Mouse (Mus musculus) liver, adult 2 months (tissue): ENCODE results near the gene Fam19a5. TPM values are rescaled to one million over a fixed set of nuclear protein-coding genes. Genes with fewer than 3 reads are reported as not detected.

Source experiments
- DNase-seq: peaks from one replicate; pipeline ENCODE4 v3.0.0-alpha.2; 2011; ENCODE audit warnings: low read depth, low spot score; ENCODE audit errors: extremely low read depth
- H3K27ac ChIP-seq: fragments of 200-500 bp; replicated peaks from 2 replicates; pipeline ENCODE4 v1.5.1; 2012; ENCODE audit warnings: low read depth, mild to moderate bottlenecking, control low read depth, inconsistent platforms, low read length; ENCODE audit not compliant: insufficient read depth
- H3K27me3 ChIP-seq: fragments of 200-500 bp; 2 replicates; pipeline ENCODE4 v1.6.1; 2012; ENCODE audit warnings: mild to moderate bottlenecking, moderate library complexity, low read length, inconsistent platforms; ENCODE audit not compliant: control insufficient read depth, insufficient read depth
- H3K36me3 ChIP-seq: fragments of 200-500 bp; 2 replicates; pipeline ENCODE4 v1.6.1; 2012; ENCODE audit warnings: low read length, inconsistent platforms; ENCODE audit not compliant: control insufficient read depth, insufficient read depth
- H3K4me1 ChIP-seq: fragments of 200-500 bp; 2 replicates; pipeline ENCODE4 v1.6.1; 2011; ENCODE audit warnings: low read length; ENCODE audit not compliant: control insufficient read depth, insufficient read depth
- H3K4me3 ChIP-seq: fragments of 200-500 bp; 2 replicates; pipeline ENCODE4 v1.5.1; 2011; ENCODE audit warnings: low read depth, mild to moderate bottlenecking, control low read depth, low read length, moderate library complexity; ENCODE audit not compliant: insufficient read depth
- H3K79me2 ChIP-seq: fragments of 200-500 bp; 2 replicates; pipeline ENCODE4 v1.6.1; 2012; ENCODE audit warnings: inconsistent platforms, mild to moderate bottlenecking, low read length, moderate library complexity; ENCODE audit not compliant: control insufficient read depth, insufficient read depth
- H3K9ac ChIP-seq: fragments of 200-500 bp; 2 replicates; pipeline ENCODE4 v1.6.1; 2012; ENCODE audit warnings: low read depth, mild to moderate bottlenecking, control low read depth, inconsistent platforms, low read length
- CTCF ChIP-seq: fragments of 200-500 bp; IDR thresholded peaks from 2 replicates; pipeline ENCODE4 v1.5.1; 2011; ENCODE audit warnings: low read depth, low read length, control low read depth
- POLR2A ChIP-seq: fragments of 200-500 bp; IDR thresholded peaks from 2 replicates; pipeline ENCODE4 v1.6.1; 2011; ENCODE audit warnings: low read length, control low read depth; ENCODE audit not compliant: insufficient read depth; ENCODE audit errors: extremely low read depth
- WGBS: fragments of 180-500 bp; shearing (Covaris S2); methylation state at CpG from one replicate; pipeline ENCODE4 v1.1.7; 2018; 5-methylcytosine and 5-hydroxymethylcytosine counted together
- polyA plus RNA-seq: library from polyadenylated mRNA; depleted of rRNA; stranded (reverse); fragments of >200 nt; gene quantifications from 2 replicates; pipeline ENCODE4 v1.2.3, GENCODE M21; 2012; rRNA removed
- total RNA-seq: library from RNA; depleted of rRNA; stranded (reverse); fragments of >200 nt; gene quantifications from 2 replicates; pipeline ENCODE4 v1.2.3, GENCODE M21; 2014; rRNA removed

Gene Fam19a5
- total RNA-seq (0.40 and 0.65 TPM in 2 replicates), polyA plus RNA-seq (0.28 and 1.2 TPM in 2 replicates)

DNA sequence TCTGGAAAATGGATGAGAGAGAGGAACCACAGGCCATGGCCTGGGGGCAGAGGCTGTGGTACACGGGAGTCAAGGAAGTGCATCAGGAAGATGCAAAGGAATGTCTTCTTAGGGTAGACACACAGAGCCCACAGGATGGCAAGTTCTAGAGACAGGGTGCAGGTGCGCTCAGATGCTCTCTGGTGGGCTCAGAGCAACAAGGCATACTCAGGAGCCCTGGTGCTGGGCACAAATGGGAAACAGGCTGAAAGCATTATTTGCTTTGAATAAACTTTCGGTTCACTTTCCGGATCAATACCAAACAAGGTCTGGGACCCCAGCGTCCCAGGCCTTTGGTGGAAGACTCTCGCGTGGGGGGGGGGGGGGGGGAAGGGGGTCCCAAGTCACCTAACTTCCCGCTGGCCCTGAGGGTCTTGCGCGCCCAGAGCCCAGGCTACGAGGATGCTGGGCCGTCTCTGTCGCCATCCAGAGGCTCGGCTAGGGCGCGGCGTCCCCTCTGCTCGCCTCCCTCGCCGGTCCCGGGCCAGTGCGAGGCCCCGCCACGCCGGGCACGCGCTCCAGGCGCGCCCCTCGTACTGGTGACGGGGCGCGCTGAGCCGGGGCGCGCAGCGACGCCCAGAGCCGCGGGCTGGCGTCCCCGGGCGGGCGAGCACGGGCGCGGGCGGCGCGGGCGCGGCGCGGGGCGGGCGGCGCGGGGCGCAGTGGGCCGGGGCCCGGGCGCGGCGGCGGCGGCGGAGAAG is at the start of gene Fam19a5:
TSS of gene Fam19a5 (plus strand) at position 701 of the 740 bp plus-strand sequence.
- Histone ChIP-seq H3K79me2 (no peaks in the 10 kb centered on the region), H3K4me3 (no peak within 1 kb of the TSS), H3K36me3 (no peaks in the 10 kb centered on the region), H3K4me1 (no peaks in the 10 kb centered on the region), H3K27me3 (peaks cover 12% of the 10 kb centered on the region; the same call in 1 of the 2 replicates), H3K9ac (no peak within 1 kb of the TSS), H3K27ac (no peak within 1 kb of the TSS)
- no peak for TF ChIP-seq CTCF
- no peak for TF ChIP-seq POLR2A
- no peak for DNase-seq
- WGBS, result 5% methylated on average over 54 of the region's 67 CpGs

DNA sequence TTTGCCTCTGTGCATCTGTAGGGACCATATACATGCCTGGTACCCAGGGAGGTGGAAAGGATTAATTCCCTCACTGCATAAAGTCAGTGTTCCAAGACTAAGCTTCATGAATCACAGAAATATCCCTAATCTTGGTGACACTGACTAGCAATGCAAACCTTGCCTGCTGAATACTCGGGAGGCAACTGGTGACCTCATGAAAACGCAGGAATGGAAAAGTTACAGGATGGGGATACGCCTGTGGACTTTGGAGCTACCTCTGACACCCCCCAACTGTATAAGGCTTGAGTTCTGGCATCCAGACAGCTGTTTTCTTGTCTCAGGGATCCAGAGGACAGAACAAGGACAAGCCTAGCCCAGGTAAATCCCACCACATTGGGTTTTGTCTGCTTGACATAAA is 42.4 kb upstream of the Fam19a5 start:
- Histone ChIP-seq H3K27ac (no peak overlapping the region), H3K36me3 (no peaks in the 10 kb centered on the region), H3K4me1 (no peaks in the 10 kb centered on the region), H3K9ac (no peak overlapping the region), H3K27me3 (no peaks in the 10 kb centered on the region), H3K79me2 (no peaks in the 10 kb centered on the region), H3K4me3 (no peak overlapping the region)
- TF ChIP-seq POLR2A, result no peak
- TF ChIP-seq CTCF, result no peak
- DNase-seq, result no peak
- 52% methylated on average over 3 of the region's 3 CpGs for WGBS

DNA sequence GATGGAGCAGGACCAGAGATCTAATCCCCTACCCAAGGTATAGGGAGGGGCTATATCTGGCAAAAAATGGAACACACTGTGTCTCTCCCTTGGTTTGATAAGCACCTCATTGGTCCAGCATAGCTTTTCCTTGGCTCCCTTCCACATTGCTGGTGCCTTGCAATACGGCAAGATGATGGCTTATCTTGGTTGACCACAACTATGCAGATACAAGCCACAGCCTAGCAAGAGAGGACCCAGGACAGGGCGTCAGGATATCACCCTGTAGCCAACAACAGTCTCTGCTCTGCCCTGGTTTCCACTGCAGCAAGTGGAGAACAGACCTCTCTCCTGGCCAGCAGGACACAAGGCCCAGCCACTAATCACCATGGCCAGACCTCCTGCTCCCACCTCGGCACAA is 36.8 kb upstream of the Fam19a5 start:
- Histone ChIP-seq H3K4me3 (no peak overlapping the region), H3K4me1 (no peaks in the 10 kb centered on the region), H3K9ac (no peak overlapping the region), H3K27me3 (0 out of 2 replicates have a peak, but pooled peaks cover 2% of the 10 kb centered on the region), H3K27ac (no peak overlapping the region), H3K79me2 (no peaks in the 10 kb centered on the region), H3K36me3 (no peaks in the 10 kb centered on the region)
- no peak for DNase-seq
- 58% methylated on average over 3 of the region's 3 CpGs for WGBS
- TF ChIP-seq CTCF (no peak), POLR2A (no peak)

DNA sequence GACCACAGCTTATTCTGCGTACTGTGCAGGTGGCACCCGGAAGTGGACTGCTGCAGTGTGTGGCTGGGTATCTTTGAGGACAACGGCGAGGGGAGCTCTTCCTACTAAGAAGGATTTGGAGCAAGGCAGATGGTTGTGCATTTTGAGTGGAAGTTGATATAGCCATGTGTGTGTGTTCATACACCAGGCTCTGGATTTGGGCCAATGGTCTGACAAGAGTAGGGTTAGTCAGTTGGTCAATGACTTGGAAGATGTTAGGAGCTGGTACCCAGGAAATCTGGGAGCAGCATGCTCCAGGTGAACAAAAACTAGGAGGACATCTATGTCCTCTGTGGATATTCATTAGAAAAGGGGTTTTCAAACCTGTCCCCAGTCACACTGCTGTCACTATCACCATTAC is 33.2 kb upstream of the Fam19a5 start:
- DNase-seq, result no peak
- H3K4me3 ChIP-seq, result no peak overlapping the region
- H3K79me2 ChIP-seq, result no peaks in the 10 kb centered on the region
- no peak overlapping the region for H3K27ac ChIP-seq
- 0 out of 2 replicates have a peak, but pooled peaks cover 2% of the 10 kb centered on the region for H3K27me3 ChIP-seq
- WGBS, result 95% methylated on average over 4 of the region's 4 CpGs
- H3K36me3 ChIP-seq, result no peaks in the 10 kb centered on the region
- TF ChIP-seq CTCF (no peak), POLR2A (no peak)
- no peaks in the 10 kb centered on the region for H3K4me1 ChIP-seq
- no peak overlapping the region for H3K9ac ChIP-seq

DNA sequence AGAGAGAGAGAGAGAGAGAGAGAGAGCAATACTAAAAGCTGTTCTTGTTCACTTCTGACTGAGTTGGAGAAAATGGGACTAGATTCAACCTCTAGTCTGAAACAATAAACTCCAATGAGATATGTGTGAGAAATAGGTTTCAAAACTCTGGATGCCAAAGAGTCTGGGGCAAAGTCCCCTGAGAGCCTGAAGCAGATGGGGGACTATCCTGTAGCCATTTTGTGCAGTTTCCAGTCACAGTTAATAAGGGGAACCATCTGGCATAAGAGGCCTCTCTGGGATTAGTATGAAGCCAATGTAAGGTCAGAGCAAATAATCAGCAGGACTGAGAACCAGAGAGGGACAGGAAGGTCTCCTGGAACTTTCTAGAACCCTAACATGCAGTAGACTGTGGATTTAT is 25.9 kb upstream of the Fam19a5 start:
- H3K27ac ChIP-seq, result no peak overlapping the region
- H3K27me3 ChIP-seq, result no peaks in the 10 kb centered on the region
- no peak overlapping the region for H3K4me3 ChIP-seq
- H3K36me3 ChIP-seq, result no peaks in the 10 kb centered on the region
- no peaks in the 10 kb centered on the region for H3K4me1 ChIP-seq
- DNase-seq, result no peak
- no peak for TF ChIP-seq POLR2A
- no peak for TF ChIP-seq CTCF
- no peak overlapping the region for H3K9ac ChIP-seq
- no peaks in the 10 kb centered on the region for H3K79me2 ChIP-seq

DNA sequence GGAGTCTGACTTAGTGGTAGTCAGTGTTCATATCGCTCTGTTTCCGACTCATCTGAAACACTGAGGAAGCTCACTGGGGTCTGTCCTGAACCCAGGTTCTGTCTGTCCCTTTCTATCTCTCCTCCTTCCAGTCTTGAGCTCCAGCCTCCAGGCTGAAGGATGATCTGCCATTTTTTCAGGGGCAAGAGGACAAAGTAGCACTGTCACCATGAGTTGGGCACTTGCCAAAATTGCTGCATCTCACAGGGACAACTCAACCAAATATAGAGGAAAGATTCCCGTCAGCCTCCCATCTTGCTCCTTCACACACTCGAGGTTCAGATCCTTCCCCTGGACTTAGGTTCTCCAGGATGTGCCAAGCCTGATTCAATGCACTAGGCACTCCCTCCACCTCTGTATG is 14.8 kb upstream of the Fam19a5 start:
- Histone ChIP-seq H3K4me1 (no peaks in the 10 kb centered on the region), H3K36me3 (no peaks in the 10 kb centered on the region), H3K79me2 (no peaks in the 10 kb centered on the region), H3K9ac (no peak overlapping the region), H3K27ac (no peak overlapping the region), H3K27me3 (no peaks in the 10 kb centered on the region), H3K4me3 (no peak overlapping the region)
- DNase-seq, result no peak
- TF ChIP-seq POLR2A (no peak), CTCF (no peak)
- 81% methylated on average over 4 of the region's 4 CpGs for WGBS
